Mouse (Mus musculus): ENCODE results near the gene Pcgf1.

DNA sequence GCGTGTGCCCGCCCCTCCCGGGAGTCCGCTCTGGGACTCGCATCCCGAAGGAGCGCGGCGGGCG is 7.6 kb upstream of the Pcgf1 start, which contains the start of gene Tlx2:
- no peak for TF ChIP-seq CTCF (IDR thresholded peaks at IDR 0.05; ENCODE audit: low read depth)
- TF ChIP-seq EP300 (IDR thresholded peaks at IDR 0.05; ENCODE audit: low read depth) = no peak

Data from liver, embryonic 14.5 days (tissue).